ENCODE assay signal across 8 mouse cellular contexts in the genomic region with DNA sequence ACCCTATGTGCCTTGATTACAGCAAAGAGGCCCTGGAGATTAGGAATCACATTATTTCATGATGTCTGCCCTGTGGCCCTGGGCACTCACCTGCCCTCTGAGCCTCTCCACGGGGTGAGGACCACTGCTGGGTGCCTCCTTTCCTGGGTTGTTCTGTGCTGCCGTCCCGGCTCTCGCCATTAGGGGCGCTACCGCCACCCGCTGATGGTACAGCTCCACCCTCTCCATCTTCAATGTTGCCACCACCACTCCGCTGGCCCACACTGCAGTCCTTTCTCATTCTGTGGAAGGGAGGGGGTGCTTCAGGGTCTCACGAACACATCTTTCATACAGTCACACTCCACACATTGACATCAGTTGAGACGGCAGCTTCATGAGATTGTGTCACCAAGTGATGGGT. TPM values are rescaled to one million over a fixed set of nuclear protein-coding genes. Genes with fewer than 3 reads are reported as not detected.
DNase-seq lines count a peak whose midpoint lies in the region; ATAC-seq lines count a peak whose summit lies in the region.

No protein-coding gene starts in this region.

- H3K27me3 ChIP-seq in heart, embryonic 12.5 days (replicated peaks), result no peaks in the 10 kb centered on the region; the same call in 1 of the 2 replicates

- 40% methylated on average over 10 of the region's 10 CpGs for WGBS in heart, embryonic 12.5 days

- no peak overlapping the region for H3K4me3 ChIP-seq in heart, embryonic 12.5 days

- DNase-seq in heart, postnatal 4 days, result peak; percentile 64
- peak; percentile 46 for DNase-seq in A20 (ENCODE audit: low read depth, low spot score)
- DNase-seq in kidney, postnatal 4 days, result peak; percentile 63 to 66
- DNase-seq in right cerebral cortex, postnatal 4 days, result peak; percentile 41
- no peak for DNase-seq in MN1 (ENCODE audit: low spot score)
- DNase-seq in left cerebral cortex, adult 11 months (ENCODE audit: low spot score), result no peak

- H3K4me1 ChIP-seq in heart, embryonic 12.5 days (replicated peaks), result peaks cover 22% of the 10 kb centered on the region

- no peak overlapping the region for H3K9ac ChIP-seq in heart, embryonic 12.5 days

- H3K27ac ChIP-seq in heart, embryonic 12.5 days (ENCODE audit: poor library complexity, severe bottlenecking), result no peak overlapping the region

- H3K36me3 ChIP-seq in heart, embryonic 12.5 days, result no peaks in the 10 kb centered on the region

- peaks cover 5% of the 10 kb centered on the region; the same call in 1 of the 2 replicates for H3K9me3 ChIP-seq in heart, embryonic 12.5 days (replicated peaks)

- no peak overlapping the region for H3K4me2 ChIP-seq in heart, embryonic 12.5 days

- no peak for ATAC-seq in heart, embryonic 12.5 days (ENCODE audit: insufficient number of reproducible peaks, low FRiP score)
- peak; percentile 37 for ATAC-seq in CD4-positive, CD25-positive, alpha-beta regulatory T cell, adult 4 months

RNA-seq across cellular contexts. Expression of gene Ntpcr, which starts 29.3 kb away (rescaled TPM):
- total RNA-seq in heart, postnatal 4 days (2021), result 10 to 100 TPM; 17.1 to 17.3 TPM
- 24.5 and 25.3 TPM in 2 replicates for polyA plus RNA-seq in heart, embryonic 12.5 days (2016; fragmentation: Nextera tagmentation; extraction: Ambion mirVana)
- 10 to 100 TPM; 25.9 to 33.5 TPM for polyA plus RNA-seq in CD4-positive, CD25-positive, alpha-beta regulatory T cell, adult 4 months (2017; shearing (Covaris generic))

Comparison
In these comparisons a context has a peak if more than half of its experiments do, and no peak if none do; other contexts are left out.
1. DNase-seq: peak in heart, postnatal 4 days (single experiment), A20 (single experiment), kidney, postnatal 4 days (2 of 2) and right cerebral cortex, postnatal 4 days (single experiment); none in MN1 (single experiment) and left cerebral cortex, adult 11 months (single experiment).